Mouse (Mus musculus): ENCODE measurements around the gene Inha.
A peak's percentile ranks its signal among the peaks of the same experiment; 100 is the strongest.

Inha gene

GRCm38 (mm10) chr1:75558388-75559178 lies 51.7 kb downstream of the Inha start:
- DNase-seq (ENCODE audit: low spot score) = no peak

- DNase-seq (ENCODE audit: low spot score) = peak; percentile 62
Measured at GRCm38 (mm10) chr1:75559212-75559925, 52.5 kb downstream of the Inha start.

Data from T-cell, adult 2 months (primary cell).